In genomic region chr15:98749093-98749492, GRCm38 (mm10) we compare ENCODE assay signal across 29 mouse cellular contexts. TPM values are rescaled to one million over a fixed set of nuclear protein-coding genes. Genes with fewer than 3 reads are reported as not detected.
"Had no signal": no experiment of that assay in that cellular context is flagged by ENCODE, and none has a peak within 500 bp of the region (broad histone marks: within the 10 kb centered on the region; RNA-seq: fewer than 3 reads in every experiment).

No protein-coding gene starts in this region.

- H3K4me2 ChIP-seq: embryonic facial prominence, embryonic 12.5 days; embryonic facial prominence, embryonic 13.5 days; embryonic facial prominence, embryonic 15.5 days; forebrain, embryonic 12.5 days; forebrain, embryonic 13.5 days; forebrain, embryonic 15.5 days had no signal

- H3K4me3 ChIP-seq: embryonic facial prominence, embryonic 10.5 days; embryonic facial prominence, embryonic 12.5 days; embryonic facial prominence, embryonic 13.5 days; embryonic facial prominence, embryonic 15.5 days; erythroblast, embryonic 14.5 days; forebrain, embryonic 10.5 days; forebrain, embryonic 12.5 days; forebrain, embryonic 13.5 days; forebrain, embryonic 15.5 days; gastrocnemius, adult 2 months; heart, adult 2 months had no signal

- DNase-seq: cerebellum, adult 8-10 months; cerebellum, adult 9-10 months; cerebellum, adult 9-11 months; cerebellum, postnatal 10 days; cerebellum, postnatal 14 days; cerebellum, postnatal 25 days; cerebellum, postnatal 36 days; embryo, embryonic 11 days; forebrain, postnatal 0 days; gastrocnemius, adult 2 months; gastrocnemius, postnatal 10 days; gastrocnemius, postnatal 14 days; gastrocnemius, postnatal 25 days; gastrocnemius, postnatal 36 days; heart, adult 11 months; heart, adult 18-20 months; heart, adult 2 months had no signal

- H3K27me3 ChIP-seq: embryonic facial prominence, embryonic 12.5 days; embryonic facial prominence, embryonic 13.5 days; embryonic facial prominence, embryonic 15.5 days; forebrain, embryonic 12.5 days; forebrain, embryonic 13.5 days; forebrain, embryonic 15.5 days had no signal

RNA-seq across cellular contexts. Expression of gene Wnt10b, which starts 28.9 kb away (rescaled TPM):
- polyA plus RNA-seq: erythroblast, embryonic 14.5 days; forebrain, embryonic 13.5 days; forebrain, embryonic 14.5 days; forebrain, embryonic 15.5 days; forebrain, embryonic 16.5 days; forebrain, postnatal 0 days had no signal

RNA-seq across cellular contexts. Expression of gene Wnt1, which starts 40.6 kb away (rescaled TPM):
- polyA plus RNA-seq: embryonic facial prominence, embryonic 13.5 days; embryonic facial prominence, embryonic 15.5 days; erythroblast, embryonic 14.5 days; forebrain, embryonic 13.5 days; forebrain, embryonic 14.5 days; gonadal fat pad, adult 2 months; heart, adult 2 months had no signal

RNA-seq across cellular contexts. Expression of gene Ccdc65, which starts 41.1 kb away (rescaled TPM):
- polyA plus RNA-seq: erythroblast, embryonic 14.5 days had no signal
